Mouse (Mus musculus) heart, adult 2 months (tissue): ENCODE data around the gene Iqschfp. TPM values are rescaled to one million over a fixed set of nuclear protein-coding genes. Genes with fewer than 3 reads are reported as not detected.

Experiments
- DNase-seq, 2 experiments: peaks; one replicate each; pipeline ENCODE4 v3.0.0; 2021
- H3K27ac ChIP-seq: fragments of 200-600 bp; 2 replicates; pipeline ENCODE4 v1.8.1; 2022
- H3K27me3 ChIP-seq: fragments of 200-500 bp; 2 replicates; pipeline ENCODE4 v1.6.1; 2012; ENCODE audit warnings: mild to moderate bottlenecking, low read length, inconsistent platforms, mixed read lengths; ENCODE audit not compliant: control insufficient read depth, insufficient read depth
- H3K36me3 ChIP-seq: fragments of 200-500 bp; 2 replicates; pipeline ENCODE4 v1.6.1; 2012; ENCODE audit warnings: low read length, inconsistent platforms; ENCODE audit not compliant: control insufficient read depth, insufficient read depth
- H3K4me1 ChIP-seq: fragments of 200-500 bp; 2 replicates; pipeline ENCODE4 v1.6.1; 2011; ENCODE audit warnings: low read length; ENCODE audit not compliant: control insufficient read depth, insufficient read depth
- H3K4me3 ChIP-seq: fragments of 200-600 bp; 2 replicates; pipeline ENCODE4 v1.8.1; 2022
- H3K79me2 ChIP-seq: fragments of 200-500 bp; replicated peaks from 2 replicates; pipeline ENCODE4 v1.6.1; 2012; ENCODE audit warnings: mild to moderate bottlenecking, inconsistent platforms, low read length, moderate library complexity, mixed read lengths; ENCODE audit not compliant: control insufficient read depth, insufficient read depth
- H3K9ac ChIP-seq: fragments of 200-500 bp; 2 replicates; pipeline ENCODE4 v1.6.1; 2012; ENCODE audit warnings: low read depth, mild to moderate bottlenecking, control low read depth, inconsistent platforms, low read length, mixed read lengths
- CTCF ChIP-seq: fragments of 200-600 bp; IDR thresholded peaks from 2 replicates; pipeline ENCODE4 v1.8.1; 2022; ENCODE audit warnings: antibody characterized with exemption, mild to moderate bottlenecking, moderate library complexity
- EP300 ChIP-seq: fragments of 200-500 bp; IDR thresholded peaks from 2 replicates; pipeline ENCODE4 v1.6.1; 2011; ENCODE audit warnings: low read depth, low read length, control low read depth; ENCODE audit not compliant: insufficient read depth
- POLR2A ChIP-seq: fragments of 200-500 bp; IDR thresholded peaks from 2 replicates; pipeline ENCODE4 v1.6.1; 2011; ENCODE audit warnings: mild to moderate bottlenecking, low read depth, low read length, control low read depth; ENCODE audit not compliant: insufficient read depth
- WGBS: fragments of 180-500 bp; shearing (Covaris S2); methylation state at CpG from one replicate; pipeline ENCODE4 v1.1.7; 2018; 5-methylcytosine and 5-hydroxymethylcytosine counted together
- intact Hi-C: fragments of 180-260 bp; cut with DNase I; formaldehyde crosslinking; loops from one replicate; pipeline ENCODE4 v1.15.1; 2025
- polyA plus RNA-seq: library from polyadenylated mRNA; depleted of rRNA; stranded (reverse); fragments of >200 nt; gene quantifications from 2 replicates; pipeline ENCODE4 v1.2.3, GENCODE M21; 2012
- total RNA-seq, 2 experiments: library from RNA; stranded (reverse); gene quantifications; 2 replicates each; pipeline ENCODE4 v1.2.3; 2021

Gene Iqschfp
- total and polyA plus RNA-seq, 3 experiments, result not detected

- peak overlapping the region; percentile 55 for H3K27ac ChIP-seq
- no peak overlapping the region for H3K9ac ChIP-seq
- peaks cover 7% of the 10 kb centered on the region; the same call in 1 of the 2 replicates for H3K4me1 ChIP-seq
- intact Hi-C loops, result no loop called here
- no peak for TF ChIP-seq CTCF
- H3K4me3 ChIP-seq, result no peak overlapping the region
- no peaks in the 10 kb centered on the region for H3K27me3 ChIP-seq
- WGBS, result 28% methylated on average over 6 of the region's 6 CpGs
- H3K36me3 ChIP-seq, result peaks cover 9% of the 10 kb centered on the region
- DNase-seq, result peak in 1 of 2 experiments; percentile 50
- peaks cover 2% of the 10 kb centered on the region for H3K79me2 ChIP-seq
Observed at GRCm38 (mm10) chr3:68610011-68610410, 718.0 kb downstream of the Iqschfp start.

- TF ChIP-seq CTCF (no peak), EP300 (no peak), POLR2A (no peak)
- no peaks in the 10 kb centered on the region for H3K27me3 ChIP-seq
- peaks cover 9% of the 10 kb centered on the region for H3K36me3 ChIP-seq
- H3K79me2 ChIP-seq, result peaks cover 2% of the 10 kb centered on the region
- no peak overlapping the region for H3K4me3 ChIP-seq
- intact Hi-C loops, result no loop called here
- no peak overlapping the region for H3K27ac ChIP-seq
- 91% methylated on average over 11 of the region's 11 CpGs for WGBS
- DNase-seq, result no peak
- peaks cover 9% of the 10 kb centered on the region; the same call in 1 of the 2 replicates for H3K4me1 ChIP-seq
- H3K9ac ChIP-seq, result no peak overlapping the region
Observed at GRCm38 (mm10) chr3:68610598-68611261, 718.7 kb downstream of the Iqschfp start.

- no peak overlapping the region for H3K9ac ChIP-seq
- H3K36me3 ChIP-seq, result peaks cover 15% of the 10 kb centered on the region
- H3K4me1 ChIP-seq, result peaks cover 4% of the 10 kb centered on the region; the same call in 1 of the 2 replicates
- H3K79me2 ChIP-seq, result peaks cover 1% of the 10 kb centered on the region; the same call in 1 of the 2 replicates
- DNase-seq, result no peak
- WGBS, result 62% methylated on average over 10 of the region's 10 CpGs
- no peak overlapping the region for H3K27ac ChIP-seq
- intact Hi-C loops, result loop anchor here (1.0 to 5.0 kb wide), 2 partner anchors 33 to 93 kb away; no protein-coding TSS in a partner anchor
- no peaks in the 10 kb centered on the region for H3K27me3 ChIP-seq
- TF ChIP-seq POLR2A, result no peak
- peak; percentile 73 for TF ChIP-seq CTCF
- no peak overlapping the region for H3K4me3 ChIP-seq
Observed at GRCm38 (mm10) chr3:68615042-68615810, 723.2 kb downstream of the Iqschfp start.

DNA sequence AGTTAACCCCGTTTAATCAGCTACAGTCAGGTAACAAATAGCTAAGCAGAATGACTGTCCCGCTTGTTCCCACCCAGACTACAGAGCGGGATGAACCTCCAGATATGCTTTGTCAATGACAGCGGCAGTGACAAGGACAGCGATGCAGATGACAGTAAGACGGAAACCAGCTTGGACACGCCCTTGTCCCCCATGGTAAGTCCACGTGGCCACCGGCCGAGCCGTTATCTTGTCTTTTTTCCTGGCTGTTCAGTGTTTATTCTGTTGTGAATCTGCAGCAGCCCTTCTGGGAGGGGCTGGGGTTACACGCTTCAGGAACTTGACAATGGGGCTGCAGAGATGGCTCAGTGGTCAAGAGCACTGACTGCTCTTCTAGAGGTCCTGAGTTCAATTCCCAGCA is 724.3 kb downstream of the Iqschfp start:
- 58% methylated on average over 12 of the region's 12 CpGs for WGBS
- H3K9ac ChIP-seq, result no peak overlapping the region
- H3K4me3 ChIP-seq, result no peak overlapping the region
- intact Hi-C loops, result loop anchor here (5.0 kb wide), 1 partner anchor 34 kb away; no protein-coding TSS in a partner anchor
- H3K27me3 ChIP-seq, result no peaks in the 10 kb centered on the region
- peaks cover 1% of the 10 kb centered on the region; the same call in 1 of the 2 replicates for H3K79me2 ChIP-seq
- peaks cover 18% of the 10 kb centered on the region for H3K36me3 ChIP-seq
- no peak for DNase-seq
- TF ChIP-seq CTCF (no peak), EP300 (no peak), POLR2A (no peak)
- peaks cover 2% of the 10 kb centered on the region; the same call in 1 of the 2 replicates for H3K4me1 ChIP-seq
- H3K27ac ChIP-seq, result no peak overlapping the region

DNA sequence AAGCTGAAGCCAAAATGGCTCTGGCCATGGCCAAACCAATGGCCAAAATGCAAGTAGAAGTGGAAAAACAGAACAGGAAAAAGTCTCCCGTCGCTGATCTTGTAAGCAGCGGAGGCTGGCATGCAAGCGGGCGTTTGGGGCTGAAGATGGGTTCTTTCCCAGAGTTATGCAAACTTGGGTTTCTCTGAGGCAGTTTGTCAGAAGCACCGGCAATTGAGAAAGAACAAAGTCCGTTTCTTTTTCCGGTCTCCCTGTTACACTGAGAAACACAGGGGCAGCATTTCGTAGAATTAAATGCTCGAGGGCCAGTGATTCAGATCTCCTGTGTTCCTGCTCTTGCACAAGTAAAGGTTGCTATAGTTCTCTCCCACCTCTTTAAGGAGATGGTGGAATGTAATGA is 725.7 kb downstream of the Iqschfp start:
- TF ChIP-seq EP300, result no peak
- no peak for TF ChIP-seq POLR2A
- Histone ChIP-seq H3K36me3 (peaks cover 20% of the 10 kb centered on the region), H3K27ac (no peak overlapping the region), H3K4me1 (peaks cover 2% of the 10 kb centered on the region; the same call in 1 of the 2 replicates), H3K9ac (no peak overlapping the region), H3K27me3 (no peaks in the 10 kb centered on the region), H3K4me3 (no peak overlapping the region), H3K79me2 (peaks cover 1% of the 10 kb centered on the region; the same call in 1 of the 2 replicates)
- WGBS, result 91% methylated on average over 10 of the region's 10 CpGs
- intact Hi-C loops, result loop anchor here (5.0 kb wide), 1 partner anchor 35 kb away; no protein-coding TSS in a partner anchor
- no peak for DNase-seq

GRCm38 (mm10) chr3:68619097-68619496 is 727.1 kb downstream of the Iqschfp start:
- Histone ChIP-seq H3K27me3 (no peaks in the 10 kb centered on the region), H3K9ac (no peak overlapping the region), H3K4me1 (peaks cover 2% of the 10 kb centered on the region; the same call in 1 of the 2 replicates), H3K36me3 (peaks cover 20% of the 10 kb centered on the region), H3K4me3 (no peak overlapping the region), H3K79me2 (peaks cover 1% of the 10 kb centered on the region; the same call in 1 of the 2 replicates), H3K27ac (no peak overlapping the region)
- DNase-seq, result no peak
- WGBS, result 70% methylated on average over 5 of the region's 5 CpGs
- TF ChIP-seq EP300, result no peak
- TF ChIP-seq POLR2A, result no peak
- TF ChIP-seq CTCF, result no peak
- intact Hi-C loops, result loop anchor here (5.0 kb wide), 1 partner anchor 37 kb away; no protein-coding TSS in a partner anchor
